Mouse (Mus musculus) bone marrow, adult 2 months (tissue): ENCODE measurements around the gene Ovch2.

Source experiments
- CTCF ChIP-seq: fragments of 200-500 bp; IDR thresholded peaks from 2 replicates; pipeline ENCODE4 v1.5.1; 2011; ENCODE audit warnings: low read length, control low read depth; ENCODE audit not compliant: control insufficient read depth, insufficient read depth
- POLR2A ChIP-seq: fragments of 200-500 bp; IDR thresholded peaks from 2 replicates; pipeline ENCODE4 v1.6.1; 2011; ENCODE audit warnings: low read depth, mild to moderate bottlenecking, control low read depth, low read length, borderline replicate concordance; ENCODE audit not compliant: control insufficient read depth

GRCm38 (mm10) chr7:107779611-107780010 lies 21.4 kb downstream of the Ovch2 start:
- TF ChIP-seq POLR2A = no peak
- no peak for TF ChIP-seq CTCF
